Mouse (Mus musculus) layer of hippocampus, postnatal 10 days (tissue): Measurements from ENCODE around the gene Zmynd8. TPM values are rescaled to one million over a fixed set of nuclear protein-coding genes. Genes with fewer than 3 reads are reported as not detected.

Experiments
- DNase-seq, 2 experiments: peaks; one replicate each; pipeline ENCODE4 v3.0.0; 2021; ENCODE audit warnings: low spot score in 2 of 2
- total RNA-seq, 2 experiments: library from RNA; stranded (reverse); gene quantifications; 2 replicates each; pipeline ENCODE4 v1.2.3; 2021

Gene Zmynd8
- total RNA-seq, 2 experiments from 2014 or later, result 112 to 116 TPM

GRCm38 (mm10) chr2:165838606-165839316 is 60.1 kb downstream of the Zmynd8 start:
- DNase-seq, result no peak

GRCm38 (mm10) chr2:165834601-165835000 is 64.2 kb downstream of the Zmynd8 start:
- no peak for DNase-seq

- DNase-seq, result no peak
Measured at GRCm38 (mm10) chr2:165833468-165833867, 65.3 kb downstream of the Zmynd8 start.

- no peak for DNase-seq
Measured at GRCm38 (mm10) chr2:165832720-165833119, 66.1 kb downstream of the Zmynd8 start.

- DNase-seq, result peak in 1 of 2 experiments; percentile 47
Measured at GRCm38 (mm10) chr2:165832295-165832694, 66.5 kb downstream of the Zmynd8 start.

- DNase-seq, result no peak
Measured at GRCm38 (mm10) chr2:165831637-165832289, 67.1 kb downstream of the Zmynd8 start.

- DNase-seq, result no peak
Measured at GRCm38 (mm10) chr2:165828770-165829169, 70.0 kb downstream of the Zmynd8 start.

- DNase-seq, result peak; percentile 86 to 88
Measured at GRCm38 (mm10) chr2:165825964-165826712, 72.7 kb downstream of the Zmynd8 start.

- no peak for DNase-seq
Measured at GRCm38 (mm10) chr2:165825261-165825900, 73.4 kb downstream of the Zmynd8 start.

GRCm38 (mm10) chr2:165824826-165825225 is 74.0 kb downstream of the Zmynd8 start:
- no peak for DNase-seq

- DNase-seq, result no peak
Measured at GRCm38 (mm10) chr2:165822478-165822877, 76.3 kb downstream of the Zmynd8 start.

GRCm38 (mm10) chr2:165821671-165822070 is 77.1 kb downstream of the Zmynd8 start:
- no peak for DNase-seq

- DNase-seq, result no peak
Measured at GRCm38 (mm10) chr2:165820504-165821095, 78.2 kb downstream of the Zmynd8 start.

- no peak for DNase-seq
Measured at GRCm38 (mm10) chr2:165820073-165820472, 78.7 kb downstream of the Zmynd8 start.

GRCm38 (mm10) chr2:165818985-165819948 is 79.5 kb downstream of the Zmynd8 start:
- DNase-seq, result peak; percentile 67 to 73

- no peak for DNase-seq
Measured at GRCm38 (mm10) chr2:165818570-165818969, 80.2 kb downstream of the Zmynd8 start.

- DNase-seq, result no peak
Measured at GRCm38 (mm10) chr2:165817437-165817836, 81.4 kb downstream of the Zmynd8 start.

GRCm38 (mm10) chr2:165815103-165815880 is 83.5 kb downstream of the Zmynd8 start:
- DNase-seq, result no peak

- DNase-seq, result no peak
Measured at GRCm38 (mm10) chr2:165812889-165813288, 85.9 kb downstream of the Zmynd8 start.
